Mouse (Mus musculus): ENCODE data around the gene Syce3. TPM values are rescaled to one million over a fixed set of nuclear protein-coding genes. Genes with fewer than 3 reads are reported as not detected.
A peak's percentile ranks its signal among the peaks of the same experiment; 100 is the strongest.

The Syce3 gene
- polyA plus RNA-seq, 1 experiment from 2014 or later = not detected

- Histone ChIP-seq H3K27me3 (ENCODE audit: control insufficient read depth, insufficient read depth, low read length) (no peaks in the 10 kb centered on the region), H3K4me2 (ENCODE audit: low read depth, low read length, severe bottlenecking) (no peak overlapping the region), H3K9me3 (ENCODE audit: control insufficient read depth, low read length) (peaks cover 3% of the 10 kb centered on the region; the same call in 1 of the 2 replicates), H3K9ac (ENCODE audit: low read length) (no peak overlapping the region), H3K36me3 (ENCODE audit: control insufficient read depth, insufficient read depth, low read length) (no peaks in the 10 kb centered on the region), H3K4me3 (ENCODE audit: low read depth, low read length) (no peak overlapping the region), H3K4me1 (replicated peaks; ENCODE audit: control insufficient read depth, insufficient read depth, low read length) (no peaks in the 10 kb centered on the region), H3K27ac (ENCODE audit: low read depth, low read length) (no peak overlapping the region)
- ATAC-seq (replicated peaks; ENCODE audit: low FRiP score) (no peak), DNase-seq (ENCODE audit: low spot score) (no peak)
- 87% methylated on average over 10 of the region's 10 CpGs for WGBS
Observed at GRCm38 (mm10) chr15:89404831-89405623, 5.3 kb downstream of the Syce3 start.

- Histone ChIP-seq H3K4me2 (ENCODE audit: low read depth, low read length, severe bottlenecking) (no peak overlapping the region), H3K4me1 (replicated peaks; ENCODE audit: control insufficient read depth, insufficient read depth, low read length) (no peaks in the 10 kb centered on the region), H3K9me3 (ENCODE audit: control insufficient read depth, low read length) (no peaks in the 10 kb centered on the region), H3K4me3 (ENCODE audit: low read depth, low read length) (no peak overlapping the region), H3K27me3 (ENCODE audit: control insufficient read depth, insufficient read depth, low read length) (no peaks in the 10 kb centered on the region), H3K9ac (ENCODE audit: low read length) (no peak overlapping the region), H3K27ac (ENCODE audit: low read depth, low read length) (no peak overlapping the region), H3K36me3 (ENCODE audit: control insufficient read depth, insufficient read depth, low read length) (no peaks in the 10 kb centered on the region)
- WGBS = 85% methylated on average over 1 of the region's 1 CpGs
- ATAC-seq (replicated peaks; ENCODE audit: low FRiP score) (no peak), DNase-seq (ENCODE audit: low spot score) (no peak)
Observed at GRCm38 (mm10) chr15:89402471-89402870, 7.8 kb downstream of the Syce3 start.

DNA sequence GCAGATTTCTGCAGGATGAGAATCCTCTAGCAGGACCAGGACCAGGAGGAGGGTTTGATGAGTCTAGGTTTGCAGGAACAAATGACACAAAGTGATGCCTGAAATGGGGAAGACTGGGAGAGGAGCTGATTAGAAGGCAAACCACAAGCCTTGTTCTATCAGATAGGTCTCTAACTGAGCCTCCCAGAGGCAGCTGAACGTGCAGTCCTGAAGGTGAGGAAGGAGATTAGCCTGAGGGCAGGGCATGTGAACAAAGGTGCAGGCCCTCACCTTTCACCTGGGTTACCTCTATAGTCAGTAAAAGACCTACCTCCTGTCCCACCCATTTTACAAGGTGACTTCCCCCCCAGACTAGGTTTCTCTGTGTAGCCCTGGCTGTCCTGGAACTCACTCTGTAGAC lies 10.6 kb downstream of the Syce3 start:
- Histone ChIP-seq H3K36me3 (ENCODE audit: control insufficient read depth, insufficient read depth, low read length) (no peaks in the 10 kb centered on the region), H3K27ac (ENCODE audit: low read depth, low read length) (no peak overlapping the region), H3K27me3 (ENCODE audit: control insufficient read depth, insufficient read depth, low read length) (no peaks in the 10 kb centered on the region), H3K4me1 (replicated peaks; ENCODE audit: control insufficient read depth, insufficient read depth, low read length) (no peaks in the 10 kb centered on the region), H3K4me3 (ENCODE audit: low read depth, low read length) (no peak overlapping the region), H3K9me3 (ENCODE audit: control insufficient read depth, low read length) (no peaks in the 10 kb centered on the region), H3K9ac (ENCODE audit: low read length) (no peak overlapping the region), H3K4me2 (ENCODE audit: low read depth, low read length, severe bottlenecking) (no peak overlapping the region)
- no peak for ATAC-seq (replicated peaks; ENCODE audit: low FRiP score)
- 57% methylated on average over 1 of the region's 1 CpGs for WGBS
- no peak for DNase-seq (ENCODE audit: low spot score)

DNA sequence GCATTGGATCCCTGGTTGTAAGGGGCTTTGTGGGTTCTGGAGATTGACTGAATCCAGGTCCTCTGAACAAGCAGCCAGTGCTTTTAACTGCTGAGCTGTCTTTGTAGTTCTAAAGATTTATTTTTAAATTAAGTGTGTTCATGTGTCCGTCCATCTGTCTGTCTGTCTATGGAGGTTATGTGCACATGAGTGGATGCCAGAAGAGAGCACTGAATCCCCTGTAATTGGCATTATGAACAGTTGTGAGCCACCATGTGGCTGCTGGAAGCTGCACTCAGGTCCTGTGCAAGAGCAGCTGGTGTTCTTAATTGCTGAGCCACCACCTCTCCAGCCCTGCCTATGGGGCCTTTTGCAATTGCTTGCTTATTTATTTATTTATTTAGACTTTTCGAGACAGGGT lies 12.2 kb downstream of the Syce3 start:
- WGBS = 70% methylated on average over 2 of the region's 2 CpGs
- DNase-seq (ENCODE audit: low spot score) = no peak
- no peaks in the 10 kb centered on the region for H3K36me3 ChIP-seq (ENCODE audit: control insufficient read depth, insufficient read depth, low read length)
- no peak overlapping the region for H3K4me2 ChIP-seq (ENCODE audit: low read depth, low read length, severe bottlenecking)
- no peak overlapping the region for H3K4me3 ChIP-seq (ENCODE audit: low read depth, low read length)
- H3K27me3 ChIP-seq (ENCODE audit: control insufficient read depth, insufficient read depth, low read length) = no peaks in the 10 kb centered on the region
- no peak overlapping the region for H3K9ac ChIP-seq (ENCODE audit: low read length)
- no peak for ATAC-seq (replicated peaks; ENCODE audit: low FRiP score)
- H3K27ac ChIP-seq (ENCODE audit: low read depth, low read length) = no peak overlapping the region
- H3K4me1 ChIP-seq (replicated peaks; ENCODE audit: control insufficient read depth, insufficient read depth, low read length) = no peaks in the 10 kb centered on the region
- no peaks in the 10 kb centered on the region for H3K9me3 ChIP-seq (ENCODE audit: control insufficient read depth, low read length)

GRCm38 (mm10) chr15:89396883-89397282 lies 13.4 kb downstream of the Syce3 start:
- 93% methylated on average over 4 of the region's 4 CpGs for WGBS
- DNase-seq (ENCODE audit: low spot score) = no peak
- no peaks in the 10 kb centered on the region for H3K27me3 ChIP-seq (ENCODE audit: control insufficient read depth, insufficient read depth, low read length)
- H3K27ac ChIP-seq (ENCODE audit: low read depth, low read length) = no peak overlapping the region
- no peak overlapping the region for H3K4me2 ChIP-seq (ENCODE audit: low read depth, low read length, severe bottlenecking)
- H3K9me3 ChIP-seq (ENCODE audit: control insufficient read depth, low read length) = no peaks in the 10 kb centered on the region
- no peaks in the 10 kb centered on the region for H3K4me1 ChIP-seq (replicated peaks; ENCODE audit: control insufficient read depth, insufficient read depth, low read length)
- no peak overlapping the region for H3K9ac ChIP-seq (ENCODE audit: low read length)
- ATAC-seq (replicated peaks; ENCODE audit: low FRiP score) = no peak
- no peak overlapping the region for H3K4me3 ChIP-seq (ENCODE audit: low read depth, low read length)
- no peaks in the 10 kb centered on the region for H3K36me3 ChIP-seq (ENCODE audit: control insufficient read depth, insufficient read depth, low read length)

DNA sequence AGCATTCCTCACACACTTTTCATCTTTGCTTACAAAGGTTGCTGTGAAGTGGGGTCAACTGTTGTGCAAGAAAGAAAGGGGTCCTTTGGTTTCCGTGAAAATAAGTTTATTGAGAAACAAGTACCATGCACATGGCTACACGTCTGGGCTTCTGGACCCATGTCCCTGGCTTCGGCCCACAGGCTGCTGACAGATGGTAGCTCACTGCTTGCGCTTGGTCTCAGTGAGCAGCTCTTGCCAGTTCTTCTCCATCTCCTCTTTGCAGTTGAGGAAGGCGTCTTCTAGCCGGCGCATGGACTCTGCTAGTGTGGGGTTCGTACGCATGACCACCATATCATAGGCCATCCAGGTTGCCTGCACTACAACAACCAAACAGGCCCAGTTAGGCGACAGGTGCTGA lies 20.2 kb downstream of the Syce3 start:
- no peaks in the 10 kb centered on the region for H3K36me3 ChIP-seq (ENCODE audit: control insufficient read depth, insufficient read depth, low read length)
- no peak overlapping the region for H3K4me3 ChIP-seq (ENCODE audit: low read depth, low read length)
- no peaks in the 10 kb centered on the region for H3K9me3 ChIP-seq (ENCODE audit: control insufficient read depth, low read length)
- H3K27ac ChIP-seq (ENCODE audit: low read depth, low read length) = no peak overlapping the region
- H3K4me2 ChIP-seq (ENCODE audit: low read depth, low read length, severe bottlenecking) = no peak overlapping the region
- H3K4me1 ChIP-seq (replicated peaks; ENCODE audit: control insufficient read depth, insufficient read depth, low read length) = no peaks in the 10 kb centered on the region
- H3K27me3 ChIP-seq (ENCODE audit: control insufficient read depth, insufficient read depth, low read length) = no peaks in the 10 kb centered on the region
- 88% methylated on average over 10 of the region's 10 CpGs for WGBS
- ATAC-seq (replicated peaks; ENCODE audit: low FRiP score) (no peak), DNase-seq (ENCODE audit: low spot score) (no peak)
- no peak overlapping the region for H3K9ac ChIP-seq (ENCODE audit: low read length)

DNA sequence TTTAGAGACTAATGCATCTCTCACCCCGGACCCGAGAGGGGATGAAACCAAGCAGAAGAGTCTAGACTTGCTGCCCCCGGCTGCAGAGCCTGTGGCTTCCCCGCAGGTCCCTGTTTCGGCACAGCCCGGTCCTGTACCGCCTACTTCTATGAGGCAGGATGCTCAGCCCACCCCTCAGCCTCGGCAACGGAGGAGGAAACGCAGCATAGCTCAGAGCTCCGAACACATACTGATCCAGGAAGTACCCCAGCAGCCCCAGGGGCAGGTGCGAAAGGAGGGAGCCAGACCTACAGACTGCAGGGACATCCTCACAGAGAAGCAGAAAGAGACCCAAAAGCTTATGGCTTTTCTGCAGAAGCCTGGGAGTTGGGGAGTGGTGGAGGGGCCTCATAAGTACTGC lies 23.2 kb downstream of the Syce3 start:
- ATAC-seq (replicated peaks; ENCODE audit: low FRiP score) (no peak), DNase-seq (ENCODE audit: low spot score) (no peak)
- H3K4me2 ChIP-seq (ENCODE audit: low read depth, low read length, severe bottlenecking) = no peak overlapping the region
- no peaks in the 10 kb centered on the region for H3K36me3 ChIP-seq (ENCODE audit: control insufficient read depth, insufficient read depth, low read length)
- no peak overlapping the region for H3K27ac ChIP-seq (ENCODE audit: low read depth, low read length)
- no peak overlapping the region for H3K4me3 ChIP-seq (ENCODE audit: low read depth, low read length)
- no peaks in the 10 kb centered on the region for H3K27me3 ChIP-seq (ENCODE audit: control insufficient read depth, insufficient read depth, low read length)
- no peaks in the 10 kb centered on the region for H3K9me3 ChIP-seq (ENCODE audit: control insufficient read depth, low read length)
- no peak overlapping the region for H3K9ac ChIP-seq (ENCODE audit: low read length)
- H3K4me1 ChIP-seq (replicated peaks; ENCODE audit: control insufficient read depth, insufficient read depth, low read length) = no peaks in the 10 kb centered on the region
- WGBS = 48% methylated on average over 12 of the region's 12 CpGs

DNA sequence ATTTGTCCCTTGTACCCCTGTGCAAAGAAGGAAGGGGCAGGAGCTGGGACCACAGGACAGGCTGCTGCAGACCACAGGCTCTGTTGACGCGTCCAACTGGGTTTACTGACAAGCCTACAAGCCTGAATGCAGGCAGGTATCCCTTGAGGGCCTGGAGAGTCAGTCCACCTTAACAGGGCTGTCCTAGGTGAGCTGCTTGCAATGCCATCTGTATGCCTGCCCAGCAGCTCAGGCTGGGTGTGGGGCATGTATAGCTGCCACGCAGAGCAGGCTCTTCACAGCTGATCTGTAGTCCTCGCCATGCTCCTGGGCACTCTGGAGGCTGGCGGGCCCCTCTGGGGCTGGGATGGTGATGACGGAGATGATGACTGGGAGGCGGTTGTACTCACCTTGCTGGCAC lies 25.7 kb downstream of the Syce3 start, which contains the start of gene Klhdc7b:
TSS of gene Klhdc7b (plus strand) at position 301 of the 400 bp plus-strand sequence.
- H3K4me2 ChIP-seq (ENCODE audit: low read depth, low read length, severe bottlenecking) = no peak within 1 kb of the TSS
- no peak within 1 kb of the TSS for H3K4me3 ChIP-seq (ENCODE audit: low read depth, low read length)
- WGBS = 89% methylated on average over 7 of the region's 7 CpGs
- H3K9me3 ChIP-seq (ENCODE audit: control insufficient read depth, low read length) = no peaks in the 10 kb centered on the region
- DNase-seq (ENCODE audit: low spot score) (no peak), ATAC-seq (replicated peaks; ENCODE audit: low FRiP score) (no peak)
- H3K36me3 ChIP-seq (ENCODE audit: control insufficient read depth, insufficient read depth, low read length) = no peaks in the 10 kb centered on the region
- H3K27me3 ChIP-seq (ENCODE audit: control insufficient read depth, insufficient read depth, low read length) = peaks cover 6% of the 10 kb centered on the region
- no peak within 1 kb of the TSS; the same call in 1 of the 2 replicates for H3K9ac ChIP-seq (ENCODE audit: low read length)
- no peaks in the 10 kb centered on the region for H3K4me1 ChIP-seq (replicated peaks; ENCODE audit: control insufficient read depth, insufficient read depth, low read length)
- H3K27ac ChIP-seq (ENCODE audit: low read depth, low read length) = no peak within 1 kb of the TSS

DNA sequence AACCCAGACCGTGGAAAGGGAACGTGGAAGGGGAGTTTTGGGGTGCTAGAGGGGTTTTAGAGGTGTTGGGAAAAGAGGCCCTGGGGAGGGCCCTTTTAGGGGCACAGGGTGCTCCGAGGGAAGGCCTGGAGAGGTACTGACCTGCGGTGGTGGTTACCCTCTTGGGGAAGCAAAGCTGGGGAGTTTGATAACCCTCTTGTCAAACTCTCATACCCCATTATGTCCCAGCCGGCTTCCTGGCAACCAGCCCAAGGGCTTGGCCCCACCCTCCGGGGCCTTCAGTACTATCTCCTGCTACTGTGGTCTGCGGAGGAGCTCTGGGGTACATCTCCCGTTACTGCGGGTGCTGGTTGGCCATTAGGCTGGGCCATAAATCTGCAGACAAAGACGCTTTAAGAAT lies 30.9 kb downstream of the Syce3 start:
- DNase-seq (ENCODE audit: low spot score) (no peak), ATAC-seq (replicated peaks; ENCODE audit: low FRiP score) (no peak)
- 11% methylated on average over 10 of the region's 10 CpGs for WGBS
- H3K36me3 ChIP-seq (ENCODE audit: control insufficient read depth, insufficient read depth, low read length) = no peaks in the 10 kb centered on the region
- peaks cover 42% of the 10 kb centered on the region for H3K27me3 ChIP-seq (ENCODE audit: control insufficient read depth, insufficient read depth, low read length)
- H3K9me3 ChIP-seq (ENCODE audit: control insufficient read depth, low read length) = no peaks in the 10 kb centered on the region
- H3K27ac ChIP-seq (ENCODE audit: low read depth, low read length) = no peak overlapping the region
- H3K4me3 ChIP-seq (ENCODE audit: low read depth, low read length) = peak overlapping the region; percentile 35
- H3K4me2 ChIP-seq (ENCODE audit: low read depth, low read length, severe bottlenecking) = peak overlapping the region; percentile 68
- H3K9ac ChIP-seq (ENCODE audit: low read length) = no peak overlapping the region
- H3K4me1 ChIP-seq (replicated peaks; ENCODE audit: control insufficient read depth, insufficient read depth, low read length) = peaks cover 9% of the 10 kb centered on the region
